ENCODE assay signal across 14 mouse cellular contexts in genomic region chr8:124140211-124140790, GRCm38 (mm10).
DNase-seq lines count a peak whose midpoint lies in the region; ATAC-seq lines count a peak whose summit lies in the region.
"Had no signal": no experiment of that assay in that cellular context is flagged by ENCODE, and none has a peak within 500 bp of the region (broad histone marks: within the 10 kb centered on the region; RNA-seq: fewer than 3 reads in every experiment).

No protein-coding gene starts in this region.

- no peaks in the 10 kb centered on the region for H3K9me3 ChIP-seq in embryonic facial prominence, embryonic 14.5 days (ENCODE audit: control insufficient read depth, low read length)
- no peaks in the 10 kb centered on the region for H3K9me3 ChIP-seq in embryonic facial prominence, embryonic 10.5 days
- no peaks in the 10 kb centered on the region for H3K9me3 ChIP-seq in forebrain, embryonic 14.5 days (replicated peaks; ENCODE audit: control insufficient read depth, low read length)
- H3K9me3 ChIP-seq in midbrain, embryonic 11.5 days (ENCODE audit: control insufficient read depth, low read length): no peaks in the 10 kb centered on the region
- no peaks in the 10 kb centered on the region for H3K9me3 ChIP-seq in heart, embryonic 12.5 days (replicated peaks)
- H3K9me3 ChIP-seq: embryonic facial prominence, embryonic 12.5 days had no signal

- 74% methylated on average over 11 of the region's 11 CpGs for WGBS in embryonic facial prominence, embryonic 14.5 days
- WGBS in embryonic facial prominence, embryonic 10.5 days: 78% methylated on average over 11 of the region's 11 CpGs
- WGBS in forebrain, embryonic 14.5 days: 36% methylated on average over 11 of the region's 11 CpGs
- 72% methylated on average over 11 of the region's 11 CpGs for WGBS in midbrain, embryonic 11.5 days
- 64% methylated on average over 11 of the region's 11 CpGs for WGBS in heart, embryonic 12.5 days

- no peak overlapping the region for H3K9ac ChIP-seq in embryonic facial prominence, embryonic 14.5 days (ENCODE audit: low read depth, low read length)
- H3K9ac ChIP-seq in forebrain, embryonic 14.5 days (ENCODE audit: low read length): peak overlapping the region; percentile 26; the same call in 1 of the 2 replicates
- H3K9ac ChIP-seq in midbrain, embryonic 11.5 days (ENCODE audit: low read length): no peak overlapping the region
- no peak overlapping the region for H3K9ac ChIP-seq in heart, embryonic 12.5 days
- H3K9ac ChIP-seq: embryonic facial prominence, embryonic 12.5 days; lung, embryonic 14.5 days had no signal

- H3K4me1 ChIP-seq in embryonic facial prominence, embryonic 14.5 days (ENCODE audit: control insufficient read depth, insufficient read depth, low read length): no peaks in the 10 kb centered on the region
- peaks cover 26% of the 10 kb centered on the region for H3K4me1 ChIP-seq in embryonic facial prominence, embryonic 10.5 days
- H3K4me1 ChIP-seq in forebrain, embryonic 14.5 days (ENCODE audit: control insufficient read depth, insufficient read depth, low read length): peaks cover 32% of the 10 kb centered on the region
- H3K4me1 ChIP-seq in midbrain, embryonic 11.5 days (ENCODE audit: control insufficient read depth, insufficient read depth, low read length): peaks cover 12% of the 10 kb centered on the region
- H3K4me1 ChIP-seq in heart, embryonic 12.5 days (replicated peaks): peaks cover 43% of the 10 kb centered on the region

- H3K27me3 ChIP-seq in embryonic facial prominence, embryonic 14.5 days (replicated peaks; ENCODE audit: control insufficient read depth, insufficient read depth, low read length): no peaks in the 10 kb centered on the region
- no peaks in the 10 kb centered on the region for H3K27me3 ChIP-seq in embryonic facial prominence, embryonic 10.5 days (replicated peaks; ENCODE audit: low read depth, poor library complexity, severe bottlenecking)
- no peaks in the 10 kb centered on the region; the same call in 1 of the 2 replicates for H3K27me3 ChIP-seq in forebrain, embryonic 14.5 days (replicated peaks; ENCODE audit: control insufficient read depth, insufficient read depth, low read length)
- H3K27me3 ChIP-seq in midbrain, embryonic 11.5 days (ENCODE audit: control insufficient read depth, insufficient read depth, low read length): no peaks in the 10 kb centered on the region
- H3K27me3 ChIP-seq in heart, embryonic 12.5 days (replicated peaks): no peaks in the 10 kb centered on the region
- H3K27me3 ChIP-seq: embryonic facial prominence, embryonic 12.5 days had no signal

- DNase-seq in embryonic facial prominence, embryonic 14.5 days (ENCODE audit: low spot score): no peak
- DNase-seq in embryonic facial prominence, embryonic 10.5 days (ENCODE audit: low spot score): no peak
- peak; percentile 79 for DNase-seq in MN1 (ENCODE audit: low spot score)
- no peak for DNase-seq in forebrain, embryonic 14.5 days (ENCODE audit: low spot score)
- peak; percentile 39 for DNase-seq in midbrain, embryonic 11.5 days (ENCODE audit: low spot score, missing footprints)
- DNase-seq in lung, postnatal 4 days: no peak
- no peak for DNase-seq in kidney, adult 18-20 months
- DNase-seq: cerebellum, adult 11-12 months; heart, adult 2 months; lung, embryonic 14.5 days; right cerebral cortex, postnatal 4 days had no signal

- no peaks in the 10 kb centered on the region for H3K36me3 ChIP-seq in embryonic facial prominence, embryonic 14.5 days (ENCODE audit: control insufficient read depth, insufficient read depth, low read length)
- H3K36me3 ChIP-seq in embryonic facial prominence, embryonic 10.5 days (replicated peaks): no peaks in the 10 kb centered on the region
- H3K36me3 ChIP-seq in forebrain, embryonic 14.5 days (ENCODE audit: control insufficient read depth, insufficient read depth, low read length): no peaks in the 10 kb centered on the region
- H3K36me3 ChIP-seq in midbrain, embryonic 11.5 days (ENCODE audit: control insufficient read depth, insufficient read depth, low read length): no peaks in the 10 kb centered on the region
- no peaks in the 10 kb centered on the region for H3K36me3 ChIP-seq in heart, embryonic 12.5 days
- H3K36me3 ChIP-seq: embryonic facial prominence, embryonic 12.5 days; G1E had no signal

- H3K27ac ChIP-seq in embryonic facial prominence, embryonic 14.5 days (replicated peaks; ENCODE audit: low read depth, low read length): no peak overlapping the region
- no peak overlapping the region for H3K27ac ChIP-seq in embryonic facial prominence, embryonic 10.5 days (replicated peaks)
- H3K27ac ChIP-seq in forebrain, embryonic 14.5 days (ENCODE audit: low read depth, low read length): peak overlapping the region; percentile 59
- H3K27ac ChIP-seq in midbrain, embryonic 11.5 days (ENCODE audit: low read depth, low read length): no peak overlapping the region
- no peak overlapping the region for H3K27ac ChIP-seq in heart, embryonic 12.5 days (ENCODE audit: poor library complexity, severe bottlenecking)
- H3K27ac ChIP-seq: embryonic facial prominence, embryonic 12.5 days; heart, adult 2 months had no signal

- no peak overlapping the region for H3K4me3 ChIP-seq in embryonic facial prominence, embryonic 14.5 days (ENCODE audit: low read depth, low read length)
- no peak overlapping the region for H3K4me3 ChIP-seq in embryonic facial prominence, embryonic 10.5 days
- no peak overlapping the region for H3K4me3 ChIP-seq in forebrain, embryonic 14.5 days (ENCODE audit: low read depth, low read length)
- H3K4me3 ChIP-seq in midbrain, embryonic 11.5 days (ENCODE audit: low read depth, low read length): no peak overlapping the region
- H3K4me3 ChIP-seq in heart, embryonic 12.5 days: no peak overlapping the region
- H3K4me3 ChIP-seq: embryonic facial prominence, embryonic 12.5 days; heart, adult 2 months had no signal

- ATAC-seq in embryonic facial prominence, embryonic 14.5 days (ENCODE audit: low read depth): 0 out of 2 replicates have a peak, but pooled peaks have one; percentile 17
- no peak for ATAC-seq in forebrain, embryonic 14.5 days
- ATAC-seq in midbrain, embryonic 11.5 days (ENCODE audit: low FRiP score): no peak
- no peak for ATAC-seq in heart, embryonic 12.5 days (ENCODE audit: insufficient number of reproducible peaks, low FRiP score)

- no peak overlapping the region for H3K4me2 ChIP-seq in embryonic facial prominence, embryonic 14.5 days (ENCODE audit: low read depth, low read length)
- H3K4me2 ChIP-seq in forebrain, embryonic 14.5 days (ENCODE audit: low read length): peak overlapping the region; percentile 35
- H3K4me2 ChIP-seq in midbrain, embryonic 11.5 days: peak overlapping the region; percentile 19; the same call in 1 of the 2 replicates
- no peak overlapping the region for H3K4me2 ChIP-seq in heart, embryonic 12.5 days
- H3K4me2 ChIP-seq: embryonic facial prominence, embryonic 12.5 days; lung, embryonic 14.5 days had no signal

Comparison
In these comparisons a context has a peak if more than half of its experiments do, and no peak if none do; other contexts are left out.
1. DNase-seq: peak in MN1 (single experiment) and midbrain, embryonic 11.5 days (single experiment); none in embryonic facial prominence, embryonic 14.5 days (single experiment), embryonic facial prominence, embryonic 10.5 days (single experiment), forebrain, embryonic 14.5 days (single experiment), lung, postnatal 4 days (0 of 2) and kidney, adult 18-20 months (single experiment).
2. H3K4me2 ChIP-seq: peak in forebrain, embryonic 14.5 days (single experiment) and midbrain, embryonic 11.5 days (single experiment); none in embryonic facial prominence, embryonic 14.5 days (single experiment) and heart, embryonic 12.5 days (single experiment).